Mouse (Mus musculus) stomach, embryonic 16.5 days (tissue): ENCODE results near the gene Ahsa1. TPM values are rescaled to one million over a fixed set of nuclear protein-coding genes. Genes with fewer than 3 reads are reported as not detected.
"Not testable (repeated sequence)": the region's sequence is repeated elsewhere in the genome, so short reads cannot be mapped to it uniquely, and the experiment has no call there.

Experiments used
- ATAC-seq: fragments of 200-750 bp; cut with Nextera tagmentation; 2 replicates; pipeline ENCODE4 v1.8.0; 2017; ENCODE audit warnings: moderate number of reproducible peaks, moderate TSS enrichment; ENCODE audit not compliant: insufficient read depth, low FRiP score
- H3K27ac ChIP-seq: fragments of 300-500 bp; sonication (generic); 2 replicates; pipeline ENCODE4 v1.5.1; 2014; ENCODE audit warnings: low read length
- H3K27me3 ChIP-seq: fragments of 300-500 bp; sonication (generic); 2 replicates; pipeline ENCODE4 v1.6.1; 2014; ENCODE audit warnings: low read length, control low read depth, mixed read lengths; ENCODE audit not compliant: control insufficient read depth, insufficient read depth
- H3K36me3 ChIP-seq: fragments of 300-500 bp; sonication (generic); 2 replicates; pipeline ENCODE4 v1.6.1; 2014; ENCODE audit warnings: low read length; ENCODE audit not compliant: control insufficient read depth, insufficient read depth
- H3K4me1 ChIP-seq: fragments of 300-500 bp; sonication (generic); 2 replicates; pipeline ENCODE4 v1.6.1; 2014; ENCODE audit warnings: low read length, control low read depth, mixed read lengths; ENCODE audit not compliant: control insufficient read depth, insufficient read depth
- H3K4me2 ChIP-seq: fragments of 300-500 bp; sonication (generic); 2 replicates; pipeline ENCODE4 v1.6.1; 2014; ENCODE audit warnings: low read depth, low read length, mixed read lengths
- H3K4me3 ChIP-seq: fragments of 300-500 bp; sonication (generic); replicated peaks from 2 replicates; pipeline ENCODE4 v1.5.1; 2014; ENCODE audit warnings: mild to moderate bottlenecking, low read length
- H3K9ac ChIP-seq: fragments of 300-500 bp; sonication (generic); 2 replicates; pipeline ENCODE4 v1.6.1; 2014; ENCODE audit warnings: low read length
- H3K9me3 ChIP-seq: fragments of 300-500 bp; sonication (generic); replicated peaks from 2 replicates; pipeline ENCODE4 v1.6.1; 2016; ENCODE audit warnings: low read length, control low read depth; ENCODE audit not compliant: control insufficient read depth
- WGBS: fragments of 180-500 bp; shearing (Covaris S2); extraction: QIAGEN DNeasy Blood & Tissue Kit; methylation state at CpG from one replicate; pipeline ENCODE4 v1.1.7; 2014; 5-methylcytosine and 5-hydroxymethylcytosine counted together
- polyA plus RNA-seq: library from polyadenylated mRNA; unstranded; fragments of >200 nt; fragmentation: Nextera tagmentation; extraction: Ambion mirVana; gene quantifications from 2 replicates; pipeline ENCODE4 v1.2.1, GENCODE M21; 2015

Gene Ahsa1
- polyA plus RNA-seq, 1 experiment from 2014 or later = 202 TPM

DNA sequence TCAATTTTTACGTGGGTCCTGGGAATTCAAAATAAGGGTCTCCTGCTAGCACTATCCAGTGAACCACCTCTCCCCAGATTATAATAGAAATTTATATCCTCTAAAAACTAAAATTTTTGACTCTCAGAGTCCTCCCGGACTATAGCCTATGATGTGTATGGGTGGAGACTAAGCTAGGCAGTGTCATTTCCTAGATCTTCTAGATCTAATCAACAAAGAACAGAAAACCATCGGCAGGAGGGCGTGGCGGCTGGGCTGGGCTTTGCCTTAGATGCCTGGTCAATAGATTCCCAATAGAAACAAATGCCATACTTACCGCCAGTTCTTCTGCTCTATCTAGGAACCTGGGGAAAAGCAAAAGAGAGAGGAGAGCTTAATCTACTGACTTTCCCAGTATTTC lies 16.1 kb upstream of the Ahsa1 start:
- Histone ChIP-seq H3K4me3 (no peak overlapping the region), H3K36me3 (peaks cover 35% of the 10 kb centered on the region), H3K4me2 (no peak overlapping the region), H3K27ac (no peak overlapping the region), H3K9me3 (no peaks in the 10 kb centered on the region), H3K4me1 (no peaks in the 10 kb centered on the region), H3K9ac (no peak overlapping the region), H3K27me3 (no peaks in the 10 kb centered on the region)
- 84% methylated on average over 6 of the region's 6 CpGs for WGBS
- ATAC-seq = no peak

DNA sequence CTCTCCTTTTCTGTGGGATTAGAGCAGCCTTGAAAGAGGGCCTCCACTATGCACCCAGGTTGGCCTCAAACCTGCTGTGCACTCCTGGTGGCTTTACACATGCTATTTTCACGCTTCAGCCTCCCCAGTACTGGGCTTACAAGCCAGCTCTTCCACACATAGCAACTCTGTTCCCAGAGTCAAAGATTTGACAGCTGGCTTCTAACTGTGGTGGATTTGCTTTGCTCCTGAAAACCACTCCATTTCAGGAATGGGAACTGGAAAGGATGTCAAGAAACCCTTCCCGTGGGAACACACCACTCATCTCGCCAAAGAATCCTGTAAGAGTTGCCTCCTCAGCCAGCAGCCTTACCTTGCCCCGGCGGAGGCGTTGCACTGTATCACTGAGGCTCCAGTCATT lies 12.4 kb upstream of the Ahsa1 start:
- H3K36me3 ChIP-seq = peaks cover 33% of the 10 kb centered on the region
- H3K4me1 ChIP-seq = no peaks in the 10 kb centered on the region
- H3K9ac ChIP-seq = no peak overlapping the region
- no peaks in the 10 kb centered on the region for H3K9me3 ChIP-seq
- H3K4me3 ChIP-seq = no peak overlapping the region
- H3K27me3 ChIP-seq = no peaks in the 10 kb centered on the region
- 93% methylated on average over 6 of the region's 6 CpGs for WGBS
- H3K27ac ChIP-seq = no peak overlapping the region
- H3K4me2 ChIP-seq = no peak overlapping the region
- ATAC-seq = no peak

DNA sequence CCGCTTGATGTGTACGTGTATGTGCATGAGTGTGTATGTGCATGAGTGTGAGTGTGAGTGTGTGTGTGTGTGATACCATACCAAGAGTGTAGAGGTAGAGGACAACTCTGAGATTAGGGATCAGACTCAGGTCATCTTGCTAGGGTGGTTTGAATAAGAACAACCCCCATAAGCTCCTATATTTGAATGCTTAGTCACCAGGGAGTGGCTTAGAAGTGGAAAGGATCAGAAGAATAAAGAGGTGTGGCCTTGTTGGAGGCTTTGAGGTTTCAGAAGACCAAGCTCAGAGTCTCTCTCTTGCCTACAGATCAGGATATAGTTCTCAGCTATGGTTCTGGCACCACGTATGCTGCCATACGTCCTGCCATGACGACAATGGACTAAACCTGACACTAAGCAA lies 9.7 kb upstream of the Ahsa1 start:
- Histone ChIP-seq H3K4me2 (no peak overlapping the region), H3K4me1 (no peaks in the 10 kb centered on the region), H3K27me3 (no peaks in the 10 kb centered on the region), H3K9ac (no peak overlapping the region), H3K4me3 (no peak overlapping the region), H3K27ac (no peak overlapping the region), H3K9me3 (no peaks in the 10 kb centered on the region), H3K36me3 (peaks cover 41% of the 10 kb centered on the region)
- WGBS = 91% methylated on average over 5 of the region's 5 CpGs
- ATAC-seq = peak; percentile 53; the same call in 1 of the 2 replicates

DNA sequence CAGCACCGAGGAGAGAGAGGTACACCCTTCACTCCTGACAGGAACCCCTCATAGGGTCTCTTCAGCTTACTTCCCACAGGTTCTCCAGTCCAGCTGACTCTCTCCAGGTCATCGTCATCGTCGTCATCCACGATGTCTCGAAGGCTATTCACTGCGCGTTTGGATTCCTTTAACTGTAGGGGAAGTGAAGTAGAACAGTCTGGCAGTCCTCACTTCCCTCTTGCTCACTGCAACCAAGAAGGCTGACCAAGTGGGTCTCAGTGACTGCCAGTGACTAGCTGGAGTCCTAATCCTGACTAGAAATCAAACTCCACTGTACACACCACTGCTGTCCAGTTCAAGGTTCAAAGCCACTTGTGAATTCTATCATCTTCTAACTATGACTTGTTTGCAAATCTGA lies 5.7 kb upstream of the Ahsa1 start:
- ATAC-seq = no peak
- no peak overlapping the region for H3K4me2 ChIP-seq
- no peak overlapping the region for H3K27ac ChIP-seq
- peaks cover 25% of the 10 kb centered on the region; the same call in 1 of the 2 replicates for H3K36me3 ChIP-seq
- H3K9ac ChIP-seq = no peak overlapping the region
- WGBS = 93% methylated on average over 8 of the region's 8 CpGs
- no peaks in the 10 kb centered on the region for H3K27me3 ChIP-seq
- H3K4me3 ChIP-seq = no peak overlapping the region
- no peaks in the 10 kb centered on the region for H3K4me1 ChIP-seq
- H3K9me3 ChIP-seq = no peaks in the 10 kb centered on the region

DNA sequence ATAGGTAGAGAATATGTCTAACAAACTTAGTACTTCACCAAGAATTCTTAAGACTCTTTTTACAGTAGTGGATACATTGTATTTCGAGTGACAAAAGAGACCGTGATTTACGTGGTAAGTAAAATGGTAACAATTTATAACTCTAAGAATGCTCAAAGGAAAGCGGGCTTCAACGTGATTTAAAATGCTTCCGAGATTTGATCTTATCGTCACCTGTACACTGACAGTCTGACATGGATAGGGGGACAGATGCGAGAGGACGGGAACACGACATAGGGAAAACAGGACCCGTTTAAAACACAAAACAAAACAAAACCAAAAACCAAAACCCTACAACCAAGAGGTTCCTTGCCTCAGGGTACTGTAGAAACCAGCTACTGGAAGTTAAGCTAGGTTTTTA lies 835 bp upstream of the Ahsa1 start:
- H3K27ac ChIP-seq = no peak overlapping the region
- peak overlapping the region; percentile 85 for H3K4me2 ChIP-seq
- H3K4me3 ChIP-seq = peak overlapping the region; percentile 89
- no peaks in the 10 kb centered on the region for H3K9me3 ChIP-seq
- no peaks in the 10 kb centered on the region for H3K27me3 ChIP-seq
- peaks cover 14% of the 10 kb centered on the region for H3K36me3 ChIP-seq
- ATAC-seq = no peak
- peaks cover 9% of the 10 kb centered on the region for H3K4me1 ChIP-seq
- peak overlapping the region; percentile 91 for H3K9ac ChIP-seq
- WGBS = 16% methylated on average over 11 of the region's 11 CpGs

DNA sequence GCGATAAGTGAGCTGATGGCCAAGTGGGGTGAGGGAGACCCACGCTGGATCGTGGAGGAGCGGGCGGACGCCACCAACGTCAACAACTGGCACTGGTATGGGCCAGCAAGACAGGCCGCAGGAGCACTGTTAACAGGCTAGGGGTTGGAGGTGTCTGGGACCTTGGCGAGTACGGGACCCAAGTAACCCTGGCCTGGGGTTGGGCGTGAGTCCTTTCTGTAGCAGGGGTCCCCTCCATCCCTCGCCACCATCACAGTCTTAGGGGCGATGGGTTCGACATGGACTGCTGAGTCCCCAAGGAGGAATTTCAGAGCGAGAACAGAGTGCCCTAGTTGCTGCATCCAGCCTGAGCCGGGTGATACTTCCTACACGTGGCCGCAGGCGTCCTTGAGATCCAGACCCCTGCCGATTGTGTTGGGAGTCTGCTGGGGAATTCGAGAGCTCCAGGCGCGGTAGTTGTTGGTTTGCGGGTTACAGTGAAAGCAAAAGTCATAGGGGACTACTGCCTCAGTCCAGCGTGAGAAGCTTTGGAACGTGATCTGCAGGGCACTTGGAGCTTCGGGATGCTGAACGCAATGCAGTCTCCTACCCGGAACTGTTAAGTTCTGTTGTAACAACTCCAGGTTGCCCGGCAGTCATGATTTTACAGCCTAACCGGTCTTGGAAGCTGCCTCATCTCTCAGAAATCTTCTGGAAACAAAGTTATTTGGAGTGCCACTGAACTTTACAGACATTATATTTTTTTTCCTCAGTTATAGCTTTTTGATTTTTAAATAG lies 736 bp downstream of the Ahsa1 start:
- peaks cover 9% of the 10 kb centered on the region for H3K4me1 ChIP-seq
- no peaks in the 10 kb centered on the region for H3K27me3 ChIP-seq
- peak overlapping the region; percentile 97 for H3K9ac ChIP-seq
- under 1% methylated on average over 31 of the region's 31 CpGs for WGBS
- ATAC-seq = peak; percentile 61
- peak overlapping the region; percentile 68 for H3K4me2 ChIP-seq
- peak overlapping the region; percentile 89 for H3K4me3 ChIP-seq
- peaks cover 14% of the 10 kb centered on the region for H3K36me3 ChIP-seq
- peak overlapping the region; percentile 86 for H3K27ac ChIP-seq
- H3K9me3 ChIP-seq = no peaks in the 10 kb centered on the region

DNA sequence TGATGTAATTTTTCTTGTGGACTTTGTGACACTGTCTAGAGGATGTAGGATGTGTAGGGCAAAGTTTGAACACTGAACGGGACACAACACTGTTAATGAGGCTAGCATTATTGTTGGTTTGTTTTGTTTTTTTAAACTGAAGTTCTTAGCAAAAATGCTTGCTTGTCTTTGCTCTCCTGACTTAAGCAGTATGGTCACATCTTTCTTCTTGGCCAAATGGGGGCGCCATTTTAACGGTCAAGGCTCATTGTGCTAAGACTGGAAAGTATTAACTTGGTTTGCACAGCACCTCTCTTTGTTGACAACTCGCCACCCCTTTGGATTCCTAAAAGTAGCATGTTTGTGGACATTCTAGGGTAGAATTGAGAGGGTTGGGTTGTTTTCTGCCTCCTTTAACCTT lies 1.4 kb downstream of the Ahsa1 start:
- H3K9ac ChIP-seq = peak overlapping the region; percentile 28; the same call in 1 of the 2 replicates
- H3K36me3 ChIP-seq = peaks cover 14% of the 10 kb centered on the region
- peak overlapping the region; percentile 68 for H3K4me2 ChIP-seq
- H3K9me3 ChIP-seq = no peaks in the 10 kb centered on the region
- H3K27me3 ChIP-seq = no peaks in the 10 kb centered on the region
- ATAC-seq = no peak
- H3K4me1 ChIP-seq = peaks cover 9% of the 10 kb centered on the region
- peak overlapping the region; percentile 89 for H3K4me3 ChIP-seq
- H3K27ac ChIP-seq = no peak overlapping the region
- WGBS = 20% methylated on average over 4 of the region's 4 CpGs

DNA sequence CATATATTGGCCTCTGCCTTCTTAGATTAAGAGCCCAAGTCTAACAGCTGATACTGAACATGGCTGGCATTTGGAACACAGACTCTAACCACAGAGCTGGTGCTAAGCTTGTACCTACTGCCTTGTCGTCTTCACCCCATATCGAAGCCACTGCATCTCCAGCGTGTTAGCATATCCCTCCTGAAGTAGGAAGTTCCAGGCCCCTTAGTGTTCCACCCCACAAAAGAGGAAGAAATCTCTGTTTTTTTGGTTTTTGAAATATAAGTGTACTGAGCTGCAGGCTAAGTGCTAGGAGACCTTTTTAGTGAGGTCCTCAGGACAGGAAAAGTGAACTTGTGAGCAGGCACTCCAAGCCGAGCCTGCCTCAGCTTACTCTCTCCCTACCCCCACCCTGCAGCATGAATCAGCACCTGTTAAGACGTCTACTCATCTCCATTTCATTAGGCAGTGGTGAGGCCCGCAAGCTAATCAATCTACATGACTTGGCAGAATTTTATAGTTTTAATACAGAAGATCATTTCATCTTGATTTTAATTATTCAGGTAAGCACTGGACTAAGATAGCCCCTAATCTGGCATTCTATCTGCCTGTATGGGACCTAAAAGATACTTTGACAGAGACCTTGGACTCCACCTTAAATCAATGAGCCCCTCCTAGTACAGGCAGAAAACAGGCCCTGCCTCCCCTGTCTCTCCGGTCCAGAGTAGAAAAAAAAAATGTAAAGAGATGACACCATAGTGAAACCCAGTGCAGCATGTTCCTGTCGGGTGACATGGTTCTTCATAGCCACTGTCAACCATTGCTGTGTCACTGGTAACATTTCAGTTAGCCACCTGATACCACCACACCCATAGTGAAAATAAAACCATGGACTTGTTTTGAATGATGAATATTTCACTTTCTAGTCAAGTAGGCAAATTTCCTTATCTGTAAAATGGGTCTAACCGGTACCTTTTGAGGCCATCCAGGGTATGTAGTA lies 8.9 kb downstream of the Ahsa1 start:
- peaks cover 5% of the 10 kb centered on the region; the same call in 1 of the 2 replicates for H3K4me1 ChIP-seq
- 86% methylated on average over 9 of the region's 9 CpGs for WGBS
- no peak for ATAC-seq

DNA sequence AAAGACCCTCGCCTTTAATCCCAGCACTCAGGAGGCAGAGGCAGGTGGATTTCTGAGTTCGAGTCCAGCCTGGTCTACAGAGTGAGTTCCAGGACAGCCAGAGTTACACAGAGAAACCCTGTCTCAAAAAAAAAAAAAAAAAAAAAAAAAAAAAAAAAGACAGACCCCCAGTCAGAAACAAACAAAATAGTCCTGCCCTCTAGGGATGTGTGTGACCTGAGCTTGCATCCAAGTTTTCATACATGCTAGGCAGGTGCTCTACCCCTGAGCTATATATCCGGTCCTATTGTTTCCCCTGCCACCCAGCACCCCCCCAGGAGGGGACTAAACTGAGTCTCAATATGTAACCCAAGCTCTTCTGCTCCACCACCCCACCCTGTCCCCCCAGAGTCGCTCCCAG lies 11.0 kb downstream of the Ahsa1 start:
- H3K9ac ChIP-seq, H3K4me3 ChIP-seq, H3K4me2 ChIP-seq, H3K27me3 ChIP-seq, H3K4me1 ChIP-seq, ATAC-seq, H3K9me3 ChIP-seq, H3K27ac ChIP-seq: not testable (repeated sequence)
- peaks cover 19% of the 10 kb centered on the region; the same call in 1 of the 2 replicates for H3K36me3 ChIP-seq
- 81% methylated on average over 4 of the region's 4 CpGs for WGBS

More for the DNA sequence above, 8.9 kb downstream of the Ahsa1 start:
- Histone ChIP-seq H3K36me3 (peaks cover 22% of the 10 kb centered on the region; the same call in 1 of the 2 replicates), H3K9me3 (no peaks in the 10 kb centered on the region), H3K9ac (no peak overlapping the region), H3K27me3 (no peaks in the 10 kb centered on the region), H3K27ac (peak overlapping the region; percentile 10; the same call in 1 of the 2 replicates), H3K4me2 (no peak overlapping the region), H3K4me3 (no peak overlapping the region)
